Mouse (Mus musculus) MEL (cell line): ENCODE data around the gene Hist1h3e. TPM values are rescaled to one million over a fixed set of nuclear protein-coding genes. Genes with fewer than 3 reads are reported as not detected.
"Not testable (repeated sequence)": the region's sequence is repeated elsewhere in the genome, so short reads cannot be mapped to it uniquely, and the experiment has no call there.

Experiments
- DNase-seq: peaks from one replicate; pipeline ENCODE4 v3.0.0; 2011; ENCODE audit warnings: low read depth, low spot score
- H3K27ac ChIP-seq: 2 replicates; pipeline ENCODE4 v1.5.1; 2012; ENCODE audit warnings: low read depth, mild to moderate bottlenecking, control low read depth, low read length, moderate library complexity; ENCODE audit not compliant: control insufficient read depth
- H3K27me3 ChIP-seq, 2 experiments: fragments of 150-350 bp in 1 of 2; sonication (generic) in 1 of 2; 2 replicates each; pipeline ENCODE4 v1.6.1; 2012; ENCODE audit warnings: low read length in 2 of 2, mild to moderate bottlenecking in 2 of 2, improper control_type of control experiment in 1 of 2, moderate library complexity in 1 of 2; ENCODE audit not compliant: insufficient read depth in 2 of 2, control insufficient read depth in 1 of 2
- H3K36me3 ChIP-seq, 2 experiments: 2 replicates each; pipeline ENCODE4 v1.6.1; 2012 to 2014; ENCODE audit warnings: low read length in 2 of 2, improper control_type of control experiment in 1 of 2, inconsistent platforms in 1 of 2, mild to moderate bottlenecking in 1 of 2; ENCODE audit not compliant: insufficient read depth in 2 of 2, control insufficient read depth in 1 of 2
- H3K4me1 ChIP-seq, 2 experiments: fragments of 150-350 bp in 1 of 2; sonication (generic) in 1 of 2; 2 replicates each; pipeline ENCODE4 v1.6.1; 2012; ENCODE audit warnings: low read length in 2 of 2, improper control_type of control experiment in 1 of 2, mild to moderate bottlenecking in 1 of 2; ENCODE audit not compliant: insufficient read depth in 2 of 2, control insufficient read depth in 1 of 2
- H3K4me3 ChIP-seq, 2 experiments: fragments of 150-350 bp in 1 of 2; sonication (generic) in 1 of 2; 2 replicates each; pipeline ENCODE4 v1.5.1; 2012; ENCODE audit warnings: low read depth in 2 of 2, low read length in 2 of 2, mild to moderate bottlenecking in 2 of 2, moderate library complexity in 2 of 2, control low read depth in 1 of 2, improper control_type of control experiment in 1 of 2; ENCODE audit not compliant: control insufficient read depth in 1 of 2, insufficient read depth in 1 of 2
- H3K79me2 ChIP-seq: 2 replicates; pipeline ENCODE4 v1.6.1; 2012; ENCODE audit warnings: mild to moderate bottlenecking, low read length, moderate library complexity; ENCODE audit not compliant: control insufficient read depth, poor library complexity, insufficient read depth
- H3K9ac ChIP-seq: 2 replicates; pipeline ENCODE4 v1.6.1; 2012; ENCODE audit warnings: low read depth, mild to moderate bottlenecking, control low read depth, low read length, moderate library complexity; ENCODE audit not compliant: control insufficient read depth, poor library complexity, severe bottlenecking
- H3K9me3 ChIP-seq: fragments of 150-350 bp; sonication (generic); replicated peaks from 2 replicates; pipeline ENCODE4 v1.6.1; 2012; ENCODE audit warnings: mild to moderate bottlenecking, low read length, improper control_type of control experiment, moderate library complexity; ENCODE audit not compliant: insufficient read depth
- CHD1 ChIP-seq: IDR thresholded peaks from 2 replicates; pipeline ENCODE4 v1.6.1; 2012; ENCODE audit warnings: low read depth, mild to moderate bottlenecking, inconsistent platforms, low read length, improper control_type of control experiment
- CHD2 ChIP-seq: IDR thresholded peaks from 2 replicates; pipeline ENCODE4 v1.6.1; 2011; ENCODE audit warnings: low read length, improper control_type of control experiment
- CTCF ChIP-seq, 3 experiments: IDR thresholded peaks in 2 of 3; conservative IDR thresholded peaks in 1 of 3; 2 replicates each; pipeline ENCODE4 v1.5.1; 2011 to 2012; ENCODE audit warnings: low read length in 3 of 3, low read depth in 2 of 3, mild to moderate bottlenecking in 2 of 3, improper control_type of control experiment in 1 of 3, inconsistent platforms in 1 of 3, mixed read lengths in 1 of 3, moderate library complexity in 1 of 3; ENCODE audit not compliant: control insufficient read depth in 1 of 3, insufficient read depth in 1 of 3, poor library complexity in 1 of 3, severe bottlenecking in 1 of 3
- E2F4 ChIP-seq: IDR thresholded peaks from 2 replicates; pipeline ENCODE4 v1.6.1; 2011; ENCODE audit warnings: low read depth, low read length, improper control_type of control experiment, borderline replicate concordance
- GABPA ChIP-seq: IDR thresholded peaks from 2 replicates; pipeline ENCODE4 v1.6.1; 2012; ENCODE audit warnings: low read depth, mild to moderate bottlenecking, inconsistent platforms, low read length, improper control_type of control experiment, moderate library complexity
- MAZ ChIP-seq: IDR thresholded peaks from 2 replicates; pipeline ENCODE4 v1.6.1; 2012; ENCODE audit warnings: low read depth, mild to moderate bottlenecking, inconsistent platforms, low read length, improper control_type of control experiment
- MYC ChIP-seq: IDR thresholded peaks from 2 replicates; pipeline ENCODE4 v1.6.1; 2011; ENCODE audit warnings: low read depth, mild to moderate bottlenecking, low read length, improper control_type of control experiment, moderate library complexity
- NELFE ChIP-seq: IDR thresholded peaks from 2 replicates; pipeline ENCODE4 v1.6.1; 2011; ENCODE audit warnings: low read depth, low read length, improper control_type of control experiment
- POLR2A ChIP-seq, 2 experiments: IDR thresholded peaks; 2 replicates each; pipeline ENCODE4 v1.6.1; 2011 to 2012; ENCODE audit warnings: low read length in 2 of 2, mild to moderate bottlenecking in 2 of 2, control low read depth in 1 of 2, improper control_type of control experiment in 1 of 2, low read depth in 1 of 2, moderate library complexity in 1 of 2; ENCODE audit not compliant: control insufficient read depth in 1 of 2, insufficient read depth in 1 of 2, poor library complexity in 1 of 2
- POLR2AphosphoS5 ChIP-seq: IDR thresholded peaks from 2 replicates; pipeline ENCODE4 v1.6.1; 2012; ENCODE audit warnings: low read depth, borderline replicate concordance, mild to moderate bottlenecking, inconsistent platforms, low read length, moderate library complexity, mixed read lengths
- RAD21 ChIP-seq: IDR thresholded peaks from 2 replicates; pipeline ENCODE4 v1.6.1; 2011; ENCODE audit warnings: mild to moderate bottlenecking, low read depth, low read length, improper control_type of control experiment
- RCOR1 ChIP-seq: IDR thresholded peaks from 2 replicates; pipeline ENCODE4 v1.6.1; 2012; ENCODE audit warnings: low read depth, mild to moderate bottlenecking, inconsistent platforms, low read length, improper control_type of control experiment
- SIN3A ChIP-seq: IDR thresholded peaks from 2 replicates; pipeline ENCODE4 v1.6.1; 2012; ENCODE audit warnings: low read length, improper control_type of control experiment, inconsistent platforms
- TBP ChIP-seq: IDR thresholded peaks from 2 replicates; pipeline ENCODE4 v1.8.0; 2011; ENCODE audit warnings: low read depth, low read length, improper control_type of control experiment
- UBTF ChIP-seq: IDR thresholded peaks from 2 replicates; pipeline ENCODE4 v1.6.1; 2012; ENCODE audit warnings: low read depth, mild to moderate bottlenecking, inconsistent platforms, low read length, improper control_type of control experiment, moderate library complexity, borderline replicate concordance; ENCODE audit not compliant: insufficient read depth
- ZMIZ1 ChIP-seq: IDR thresholded peaks from 2 replicates; pipeline ENCODE4 v1.6.1; 2012; ENCODE audit warnings: low read depth, mild to moderate bottlenecking, inconsistent platforms, low read length, improper control_type of control experiment, moderate library complexity
- polyA plus RNA-seq, 2 experiments: library from polyadenylated mRNA; stranded (reverse) in 1 of 2; unstranded in 1 of 2; fragments of >175 nt in 1 of 2; fragments of >200 nt in 1 of 2; gene quantifications; 2 replicates each; pipeline versions ENCODE4 v1.2.1 to v1.2.4; 2012; ENCODE audit warnings: low replicate concordance in 2 of 2, low read depth in 1 of 2; ENCODE audit not compliant: insufficient read length in 2 of 2, insufficient read depth in 1 of 2, missing spikeins in 1 of 2
- total RNA-seq: library from RNA; depleted of rRNA; stranded (reverse); fragments of 300-350 nt; gene quantifications from 2 replicates; pipeline ENCODE4 v1.2.3, GENCODE M21; 2012

Gene Hist1h3e
- total and polyA plus RNA-seq, 3 experiments = 4.5 to 1,049 TPM; not detected in 1

DNA sequence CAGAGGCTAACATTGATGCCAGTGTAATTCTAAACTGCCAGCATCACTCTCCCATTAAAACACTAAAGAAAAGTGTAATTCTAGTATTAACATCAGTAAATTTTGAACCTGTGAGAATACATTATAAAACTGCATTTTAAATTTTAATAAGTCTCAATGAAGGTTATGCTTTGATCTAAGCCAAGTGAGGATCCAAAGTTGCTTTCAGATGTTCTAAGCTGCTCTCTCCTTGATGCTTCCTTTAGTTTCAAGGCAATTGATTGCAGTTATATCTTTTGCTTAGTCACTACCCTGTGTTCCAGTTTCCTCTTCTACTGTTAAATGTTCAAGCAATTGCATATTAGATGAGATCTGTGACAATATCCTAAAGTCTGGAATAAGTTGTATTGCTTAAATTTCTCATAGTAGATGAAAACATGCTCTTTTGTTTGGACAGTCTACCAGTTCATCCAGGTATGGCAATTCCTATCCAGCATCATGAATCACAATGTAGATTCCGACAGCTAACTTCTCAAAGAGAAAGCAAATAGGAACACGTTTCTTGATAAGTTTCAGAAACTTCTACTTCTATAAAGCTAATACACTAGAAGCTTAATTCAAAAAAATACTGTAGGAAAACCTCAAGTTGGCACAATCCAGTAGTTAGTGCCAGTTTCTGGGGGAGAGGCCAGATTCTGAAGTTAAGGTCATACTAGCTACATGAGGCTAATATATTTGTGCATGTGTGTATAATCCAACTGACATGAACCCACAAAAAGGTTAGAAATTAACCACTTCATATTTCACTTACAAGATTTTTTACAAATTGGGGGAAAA, 10.3 kb upstream of the Hist1h3e start:
- H3K4me1 ChIP-seq = no peaks in the 10 kb centered on the region; a peak in 1 of 4 replicates
- H3K27me3 ChIP-seq = no peaks in the 10 kb centered on the region
- DNase-seq = peak; percentile 85
- H3K9ac ChIP-seq = peak overlapping the region; percentile 99
- H3K79me2 ChIP-seq = peaks cover 6% of the 10 kb centered on the region; the same call in 1 of the 2 replicates
- H3K9me3 ChIP-seq = no peaks in the 10 kb centered on the region
- TF ChIP-seq POLR2A (IDR thresholded peaks at IDR 0.05; ENCODE audit: control insufficient read depth in 1 of 2, insufficient read depth in 1 of 2, low read depth in 1 of 2, low read length in 2 of 2, poor library complexity in 1 of 2) (no peak), RAD21 (no peak), GABPA (no peak), NELFE (no peak), E2F4 (no peak), RCOR1 (no peak), CTCF (IDR thresholded peaks at IDR 0.05 in 2 of 3, conservative IDR thresholded peaks at IDR 0.05 in 1 of 3; ENCODE audit: control insufficient read depth in 1 of 3, insufficient read depth in 1 of 3, low read depth in 2 of 3, low read length in 3 of 3, poor library complexity in 1 of 3, severe bottlenecking in 1 of 3) (no peak), MYC (no peak), SIN3A (no peak), MAZ (no peak), ZMIZ1 (no peak), UBTF (no peak), CHD2 (no peak), CHD1 (no peak)
- H3K4me3 ChIP-seq = peak overlapping the region in 1 of 2 experiments; percentile 4
- H3K27ac ChIP-seq = peak overlapping the region; percentile 98
- H3K36me3 ChIP-seq = peaks cover 0 to 24% of the 10 kb centered on the region in 2 experiments; a peak in 2 of 4 replicates

DNA sequence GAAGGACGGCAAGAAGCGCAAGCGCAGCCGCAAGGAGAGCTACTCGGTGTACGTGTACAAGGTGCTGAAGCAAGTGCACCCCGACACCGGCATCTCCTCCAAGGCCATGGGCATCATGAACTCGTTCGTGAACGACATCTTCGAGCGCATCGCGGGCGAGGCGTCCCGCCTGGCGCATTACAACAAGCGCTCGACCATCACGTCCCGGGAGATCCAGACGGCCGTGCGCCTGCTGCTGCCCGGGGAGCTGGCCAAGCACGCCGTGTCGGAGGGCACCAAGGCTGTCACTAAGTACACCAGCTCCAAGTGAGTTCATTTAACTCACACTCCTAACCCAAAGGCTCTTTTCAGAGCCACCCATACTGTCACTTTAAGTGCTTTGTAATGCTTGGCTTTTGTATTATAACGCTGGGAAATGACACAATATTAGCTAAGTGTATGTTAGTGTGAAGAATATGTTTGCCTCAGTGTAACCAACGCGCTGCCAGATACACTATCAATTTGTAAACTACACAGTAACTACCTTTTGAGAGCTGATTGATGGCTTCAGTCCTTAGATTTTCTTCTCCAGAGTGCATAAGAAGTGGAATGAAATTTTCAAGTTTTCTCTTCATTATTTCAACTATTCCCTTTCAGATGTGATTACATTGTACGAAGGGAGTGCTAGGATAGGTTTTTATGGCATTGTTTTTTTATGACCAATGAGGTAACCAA, 9.5 kb upstream of the Hist1h3e start:
- H3K36me3 ChIP-seq = peaks cover 0 to 21% of the 10 kb centered on the region in 2 experiments; a peak in 2 of 4 replicates
- peak; percentile 85 for DNase-seq
- H3K27me3 ChIP-seq, H3K4me1 ChIP-seq, H3K79me2 ChIP-seq, H3K9me3 ChIP-seq: not testable (repeated sequence)
- H3K4me3 ChIP-seq = peak overlapping the region; percentile 4 to 15; a peak in 3 of 4 replicates
- H3K27ac ChIP-seq = peak overlapping the region; percentile 98
- H3K9ac ChIP-seq = peak overlapping the region; percentile 99
- TF ChIP-seq POLR2AphosphoS5 = peak; percentile 93; the same call in 1 of the 2 replicates
- peak; percentile 96; the same call in 1 of the 2 replicates for TF ChIP-seq UBTF
- TF ChIP-seq TBP = peak; percentile 37; the same call in 1 of the 2 replicates
- peak; percentile 91 to 95 for TF ChIP-seq POLR2A (IDR thresholded peaks at IDR 0.05; ENCODE audit: control insufficient read depth in 1 of 2, insufficient read depth in 1 of 2, low read depth in 1 of 2, low read length in 2 of 2, poor library complexity in 1 of 2)
